Mouse (Mus musculus): ENCODE results near the gene Larp1b.

DNA sequence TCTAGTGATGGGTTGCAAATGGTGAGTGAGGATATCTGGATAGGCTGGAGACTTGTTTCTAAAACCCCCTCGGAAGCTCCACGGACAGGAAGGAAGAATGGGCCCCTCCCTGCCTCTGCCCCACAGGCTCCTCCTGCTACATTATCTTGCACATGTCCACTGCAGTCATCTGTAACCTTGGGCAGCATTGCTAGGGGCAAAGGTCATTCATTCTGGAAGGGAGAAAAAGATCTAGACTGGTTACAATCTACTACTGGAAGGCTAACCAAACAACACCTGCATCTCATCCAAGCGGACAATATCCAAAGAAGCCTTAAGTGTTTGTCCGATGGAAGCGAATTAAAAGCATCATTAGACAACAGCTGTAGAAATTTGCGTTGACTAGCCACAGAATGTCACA lies 61.1 kb downstream of the Larp1b start:
- TF ChIP-seq CTCF (IDR thresholded peaks at IDR 0.05; ENCODE audit: low read depth, low read length) (no peak), POLR2A (IDR thresholded peaks at IDR 0.05; ENCODE audit: insufficient read depth, low read length) (no peak), EP300 (IDR thresholded peaks at IDR 0.05; ENCODE audit: insufficient read depth, low read depth, low read length) (no peak)
